Mouse (Mus musculus) hindbrain, postnatal 0 days (tissue): ENCODE measurements around the gene Prx. TPM values are rescaled to one million over a fixed set of nuclear protein-coding genes. Genes with fewer than 3 reads are reported as not detected.

Experiments
- ATAC-seq: fragments of 200-750 bp; cut with Nextera tagmentation; 2 replicates; pipeline ENCODE4 v1.8.0; 2017; ENCODE audit warnings: mild to moderate bottlenecking, moderate TSS enrichment, moderate library complexity
- DNase-seq: peaks from one replicate; pipeline ENCODE4 v3.0.0-alpha.2; 2015; ENCODE audit warnings: low spot score
- H3K27ac ChIP-seq: fragments of 300-500 bp; sonication (generic); 2 replicates; pipeline ENCODE4 v1.5.1; 2014; ENCODE audit warnings: mild to moderate bottlenecking
- H3K27me3 ChIP-seq: fragments of 300-500 bp; sonication (generic); 2 replicates; pipeline ENCODE4 v1.6.1; 2014; ENCODE audit warnings: low read length, mixed read lengths; ENCODE audit not compliant: insufficient read depth
- H3K36me3 ChIP-seq: fragments of 300-500 bp; sonication (generic); 2 replicates; pipeline ENCODE4 v1.6.1; 2014; ENCODE audit warnings: low read length, mixed read lengths; ENCODE audit not compliant: insufficient read depth
- H3K4me1 ChIP-seq: fragments of 300-500 bp; sonication (generic); 2 replicates; pipeline ENCODE4 v1.6.1; 2014; ENCODE audit warnings: antibody characterized with exemption, low read length, mixed read lengths; ENCODE audit not compliant: insufficient read depth
- H3K4me2 ChIP-seq: fragments of 300-500 bp; sonication (generic); 2 replicates; pipeline ENCODE4 v1.6.1; 2014; ENCODE audit warnings: low read depth, mild to moderate bottlenecking, low read length, moderate library complexity, mixed read lengths
- H3K4me3 ChIP-seq: fragments of 300-500 bp; sonication (generic); 2 replicates; pipeline ENCODE4 v1.5.1; 2014; ENCODE audit warnings: low read length
- H3K9ac ChIP-seq: fragments of 300-500 bp; sonication (generic); replicated peaks from 2 replicates; pipeline ENCODE4 v1.6.1; 2014; ENCODE audit warnings: mild to moderate bottlenecking, low read length, moderate library complexity, mixed read lengths
- H3K9me3 ChIP-seq: fragments of 300-500 bp; sonication (generic); 2 replicates; pipeline ENCODE4 v1.6.1; 2016; ENCODE audit warnings: low read length, mixed read lengths
- CTCF ChIP-seq: IDR thresholded peaks from 2 replicates; pipeline ENCODE4 v1.5.1; 2016; ENCODE audit warnings: antibody characterized with exemption, control low read depth, low read depth
- WGBS: fragments of 180-500 bp; shearing (Covaris S2); extraction: QIAGEN DNeasy Blood & Tissue Kit; methylation state at CpG from one replicate; pipeline ENCODE4 v1.1.7; 2014; 5-methylcytosine and 5-hydroxymethylcytosine counted together
- polyA plus RNA-seq: library from polyadenylated mRNA; unstranded; fragments of >200 nt; fragmentation: Nextera tagmentation; extraction: Ambion mirVana; gene quantifications from 2 replicates; pipeline ENCODE4 v1.2.1, GENCODE M21; 2015
- total RNA-seq: library from RNA; depleted of rRNA; stranded (reverse); fragments of >200 nt; gene quantifications from 2 replicates; pipeline ENCODE4 v1.2.3, GENCODE M21; 2014

The Prx gene
- total and polyA plus RNA-seq, 2 experiments from 2014 or later, result 2.1 TPM

DNA sequence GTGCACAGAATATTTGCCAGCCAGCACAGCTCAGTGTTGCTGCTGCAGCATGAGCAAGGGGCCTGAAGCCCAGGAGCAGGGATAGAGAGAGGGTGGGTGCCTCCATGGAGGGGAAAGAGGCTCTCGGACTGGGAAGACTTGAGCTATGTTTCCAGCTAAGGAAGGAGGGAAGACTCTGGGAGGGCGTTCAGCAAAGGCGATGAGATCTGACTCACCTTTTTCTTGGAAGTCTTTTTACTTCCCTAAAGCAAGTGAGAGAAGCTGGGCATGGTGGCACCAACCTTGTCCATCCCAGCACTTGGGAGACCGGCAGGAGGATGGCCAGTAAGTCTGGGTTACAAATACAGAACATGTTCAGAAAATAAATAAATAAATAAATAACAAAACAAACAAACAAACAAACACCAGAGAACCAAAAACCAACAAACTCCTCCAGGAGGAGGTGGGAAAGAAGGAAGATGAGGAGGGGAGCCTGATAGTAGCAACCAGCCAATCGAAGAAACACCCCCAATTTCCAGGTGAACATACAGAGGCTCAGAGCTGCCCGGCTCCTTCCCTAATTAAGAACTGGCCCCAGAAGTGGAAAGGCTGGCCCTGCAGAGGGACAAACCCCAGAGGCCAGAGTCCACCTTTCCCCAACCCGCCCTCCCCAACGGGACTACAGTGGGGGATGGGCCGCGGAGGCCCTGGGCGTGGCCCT lies 18.0 kb upstream of the Prx start:
- Histone ChIP-seq H3K4me2 (peak overlapping the region; percentile 62), H3K9ac (peak overlapping the region; percentile 54), H3K27ac (peak overlapping the region; percentile 54), H3K4me1 (no peaks in the 10 kb centered on the region; the same call in 1 of the 2 replicates), H3K4me3 (peak overlapping the region; percentile 35), H3K27me3 (no peaks in the 10 kb centered on the region), H3K9me3 (no peaks in the 10 kb centered on the region), H3K36me3 (peaks cover 7% of the 10 kb centered on the region; the same call in 1 of the 2 replicates)
- ATAC-seq, result no peak
- 14% methylated on average over 11 of the region's 11 CpGs for WGBS
- TF ChIP-seq CTCF, result no peak
- no peak for DNase-seq

DNA sequence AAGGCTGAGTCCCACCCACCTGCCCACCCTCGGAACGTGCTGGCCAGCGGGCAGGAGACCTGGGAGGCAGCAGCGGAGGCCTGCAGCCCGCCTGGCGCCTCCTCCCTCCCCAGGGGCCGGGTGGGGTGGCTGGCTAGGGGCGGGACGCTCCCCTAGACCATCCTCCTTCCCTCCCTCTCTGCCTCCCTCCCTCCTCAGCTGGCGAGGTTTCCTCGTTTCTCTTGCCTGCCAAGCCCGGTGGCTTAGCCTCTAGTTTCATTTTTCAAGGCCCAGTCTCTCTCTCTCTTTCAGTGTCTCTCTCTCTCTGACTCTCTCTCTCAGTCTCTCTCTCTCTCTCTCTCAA lies 17.5 kb upstream of the Prx start:
- Histone ChIP-seq H3K9me3 (no peaks in the 10 kb centered on the region), H3K4me2 (peak overlapping the region; percentile 62), H3K36me3 (peaks cover 3% of the 10 kb centered on the region; the same call in 1 of the 2 replicates), H3K4me3 (peak overlapping the region; percentile 35), H3K4me1 (no peaks in the 10 kb centered on the region; the same call in 1 of the 2 replicates), H3K27me3 (no peaks in the 10 kb centered on the region), H3K27ac (peak overlapping the region; percentile 54), H3K9ac (peak overlapping the region; percentile 54)
- WGBS, result 2% methylated on average over 8 of the region's 12 CpGs
- peak; percentile 82 for ATAC-seq
- no peak for TF ChIP-seq CTCF
- DNase-seq, result peak; percentile 75

- Histone ChIP-seq H3K4me2 (no peak overlapping the region), H3K9me3 (no peaks in the 10 kb centered on the region), H3K27me3 (no peaks in the 10 kb centered on the region), H3K4me1 (no peaks in the 10 kb centered on the region; the same call in 1 of the 2 replicates), H3K4me3 (no peak overlapping the region), H3K27ac (no peak overlapping the region), H3K9ac (no peak overlapping the region), H3K36me3 (no peaks in the 10 kb centered on the region)
- TF ChIP-seq CTCF, result no peak
- ATAC-seq (no peak), DNase-seq (no peak)
- WGBS, result 83% methylated on average over 4 of the region's 4 CpGs
Measured at GRCm38 (mm10) chr7:27483860-27484259, 15.3 kb upstream of the Prx start.

DNA sequence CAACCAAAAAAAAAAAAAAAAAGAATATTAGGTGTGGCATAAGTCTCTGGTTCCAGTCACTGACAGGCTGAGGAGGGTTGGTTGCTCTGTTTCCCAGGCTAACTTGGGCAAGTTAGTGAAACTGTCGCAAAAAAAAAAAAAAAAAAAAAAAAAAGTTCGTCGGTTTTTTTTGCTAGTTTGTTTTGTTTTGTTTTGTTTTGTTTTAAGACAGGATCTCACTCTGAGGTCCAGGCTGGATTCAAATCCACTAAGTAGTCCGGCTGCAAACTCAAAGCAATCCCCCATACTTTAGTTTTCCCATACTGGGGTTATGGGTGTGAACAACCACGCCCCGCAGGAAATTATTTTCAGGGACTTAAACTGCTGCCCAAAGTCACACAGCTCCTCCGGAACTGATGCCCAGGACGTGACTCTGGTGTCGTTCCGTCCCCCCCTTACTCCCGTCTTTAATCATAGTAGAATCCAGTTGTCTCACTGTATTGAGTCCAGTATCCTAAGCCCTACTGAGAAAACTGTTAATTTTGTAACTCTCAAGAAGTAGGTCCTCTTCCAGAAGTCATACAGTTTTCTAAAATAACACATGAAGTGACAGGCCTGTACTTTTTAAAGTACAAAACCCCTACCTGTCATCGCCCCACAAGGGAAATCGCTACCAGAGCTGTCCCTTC lies 12.9 kb upstream of the Prx start:
- no peak for TF ChIP-seq CTCF
- DNase-seq, result no peak
- no peaks in the 10 kb centered on the region; the same call in 1 of the 2 replicates for H3K4me1 ChIP-seq
- no peak overlapping the region for H3K27ac ChIP-seq
- ATAC-seq, result peak; percentile 9
- 0 out of 2 replicates have a peak overlapping the region, but pooled peaks have one; percentile 89 for H3K9ac ChIP-seq
- no peaks in the 10 kb centered on the region for H3K9me3 ChIP-seq
- H3K4me3 ChIP-seq, result peak overlapping the region; percentile 78
- H3K4me2 ChIP-seq, result peak overlapping the region; percentile 55
- no peaks in the 10 kb centered on the region for H3K27me3 ChIP-seq
- WGBS, result 5% methylated on average over 13 of the region's 13 CpGs
- H3K36me3 ChIP-seq, result no peaks in the 10 kb centered on the region

GRCm38 (mm10) chr7:27486770-27487697 lies 12.1 kb upstream of the Prx start, which contains the start of gene Sertad1:
Gene Sertad1 (plus strand): TSS chr7:27486910.
- no peaks in the 10 kb centered on the region for H3K36me3 ChIP-seq
- DNase-seq (peak; percentile 99), ATAC-seq (peak; percentile 98)
- under 1% methylated on average over 56 of the region's 80 CpGs for WGBS
- no peaks in the 10 kb centered on the region for H3K9me3 ChIP-seq
- H3K4me3 ChIP-seq, result peak within 1 kb of the TSS; percentile 78
- H3K4me1 ChIP-seq, result no peaks in the 10 kb centered on the region; the same call in 1 of the 2 replicates
- H3K4me2 ChIP-seq, result peak within 1 kb of the TSS; percentile 55
- TF ChIP-seq CTCF, result peak; percentile 57
- H3K27me3 ChIP-seq, result no peaks in the 10 kb centered on the region
- H3K27ac ChIP-seq, result peak within 1 kb of the TSS; percentile 93
- H3K9ac ChIP-seq, result peak within 1 kb of the TSS; percentile 89

- H3K4me2 ChIP-seq, result peak overlapping the region; percentile 55
- peak overlapping the region; percentile 89 for H3K9ac ChIP-seq
- no peaks in the 10 kb centered on the region for H3K9me3 ChIP-seq
- DNase-seq (no peak), ATAC-seq (no peak)
- no peaks in the 10 kb centered on the region; the same call in 1 of the 2 replicates for H3K4me1 ChIP-seq
- 4% methylated on average over 13 of the region's 13 CpGs for WGBS
- peak overlapping the region; percentile 78 for H3K4me3 ChIP-seq
- no peaks in the 10 kb centered on the region for H3K27me3 ChIP-seq
- H3K36me3 ChIP-seq, result no peaks in the 10 kb centered on the region
- TF ChIP-seq CTCF, result no peak
- peak overlapping the region; percentile 93 for H3K27ac ChIP-seq
Measured at GRCm38 (mm10) chr7:27487740-27488268, 11.3 kb upstream of the Prx start.
